Mouse (Mus musculus): ENCODE results near the gene 1700010B08Rik. TPM values are rescaled to one million over a fixed set of nuclear protein-coding genes. Genes with fewer than 3 reads are reported as not detected.
"Not testable (repeated sequence)": the region's sequence is repeated elsewhere in the genome, so short reads cannot be mapped to it uniquely, and the experiment has no call there.

The 1700010B08Rik gene
- total and polyA plus RNA-seq, 2 experiments from 2014 or later: not detected

DNA sequence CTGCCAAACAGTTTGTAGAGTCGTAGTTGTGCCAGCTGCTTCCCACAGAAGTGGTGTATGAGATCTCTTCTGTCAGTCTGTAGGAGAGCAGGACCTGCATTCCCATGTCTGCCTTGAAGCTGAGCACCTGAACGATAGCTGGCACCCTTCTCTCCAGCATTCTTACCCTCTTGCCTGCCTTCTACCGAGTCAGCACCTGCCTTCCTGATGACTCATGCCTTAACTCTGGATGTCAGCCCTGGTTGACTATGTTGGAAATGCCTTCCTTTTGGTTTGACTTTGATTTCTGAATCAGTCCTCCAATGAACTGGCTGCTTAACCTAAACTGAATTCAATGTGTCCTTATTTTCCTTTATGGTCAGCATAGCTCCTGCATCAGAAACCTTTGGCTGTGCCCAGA, 20.4 kb upstream of the 1700010B08Rik start:
- WGBS: 92% methylated on average over 3 of the region's 3 CpGs
- DNase-seq (ENCODE audit: low spot score): no peak
- H3K27me3 ChIP-seq (ENCODE audit: insufficient read depth, low read length): no peaks in the 10 kb centered on the region
- H3K4me2 ChIP-seq (ENCODE audit: low read depth, low read length, poor library complexity, severe bottlenecking): no peak overlapping the region
- no peaks in the 10 kb centered on the region for H3K9me3 ChIP-seq (ENCODE audit: low read length)
- no peak overlapping the region for H3K4me3 ChIP-seq (ENCODE audit: low read depth, low read length)
- H3K36me3 ChIP-seq (ENCODE audit: insufficient read depth, low read length): peaks cover 45% of the 10 kb centered on the region
- H3K9ac ChIP-seq (replicated peaks; ENCODE audit: low read length, poor library complexity, severe bottlenecking): no peak overlapping the region
- no peaks in the 10 kb centered on the region for H3K4me1 ChIP-seq (ENCODE audit: insufficient read depth, low read length)
- no peak for TF ChIP-seq CTCF (IDR thresholded peaks at IDR 0.05)
- ATAC-seq (ENCODE audit: low FRiP score): no peak
- no peak overlapping the region for H3K27ac ChIP-seq (ENCODE audit: low read depth, low read length)

DNA sequence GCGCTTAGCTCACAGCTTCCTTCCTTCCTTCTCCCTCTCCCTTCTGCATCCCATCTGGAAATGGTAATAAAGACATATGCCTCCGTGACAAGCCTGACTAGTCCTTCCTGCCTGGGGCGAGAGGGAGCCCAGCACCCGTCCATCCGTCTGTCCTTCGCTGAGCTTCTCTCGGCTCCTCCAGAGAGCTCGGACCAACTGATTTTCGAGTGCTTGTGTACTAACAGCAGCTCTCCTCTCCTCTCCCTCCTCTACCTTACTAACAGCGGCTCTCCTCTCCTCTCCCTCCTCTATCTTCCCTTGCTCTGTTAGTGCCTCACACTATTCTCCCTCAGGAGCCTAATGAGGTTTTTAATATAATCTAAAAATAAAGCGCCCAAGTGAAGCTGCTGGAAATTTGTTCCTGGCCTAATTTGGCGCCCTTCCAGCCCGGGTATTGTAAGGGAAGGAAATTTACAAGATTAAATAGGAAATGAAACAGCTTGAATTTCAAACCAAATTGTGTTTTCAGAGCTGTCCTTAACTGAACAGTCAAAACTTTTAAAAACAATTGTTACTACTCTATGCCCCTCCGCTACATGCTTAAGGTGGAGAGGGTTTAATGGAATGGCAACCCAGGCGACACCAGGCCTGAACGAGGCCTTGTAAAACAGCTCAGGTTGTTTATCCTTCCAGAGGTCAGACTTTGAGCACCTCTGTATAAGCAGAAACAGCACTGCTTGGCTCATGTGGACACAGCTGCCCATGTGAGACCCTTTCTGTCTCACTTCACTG, 16.9 kb upstream of the 1700010B08Rik start:
- no peak overlapping the region for H3K27ac ChIP-seq (ENCODE audit: low read depth, low read length)
- DNase-seq (ENCODE audit: low spot score): peak; percentile 56

DNA sequence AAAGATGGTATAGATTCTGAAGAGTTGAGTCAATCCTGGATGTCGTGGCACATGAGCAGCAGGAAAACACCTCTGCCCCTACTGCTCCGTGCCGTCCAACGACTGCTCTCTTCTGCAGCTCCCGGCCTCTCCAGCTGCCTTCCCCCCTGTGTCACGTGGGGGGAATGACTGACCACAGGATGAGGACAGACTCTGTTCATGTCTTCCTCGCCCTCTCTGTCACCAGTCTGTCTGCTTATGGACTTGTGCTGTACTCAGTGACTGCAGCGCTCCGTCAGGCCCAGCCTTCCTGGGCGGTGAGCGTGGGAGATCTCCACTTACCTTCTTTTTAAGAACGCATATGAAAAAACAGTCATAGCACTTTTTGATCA, 16.4 kb upstream of the 1700010B08Rik start:
- Histone ChIP-seq H3K4me1 (ENCODE audit: insufficient read depth, low read length) (no peaks in the 10 kb centered on the region), H3K9me3 (ENCODE audit: low read length) (no peaks in the 10 kb centered on the region), H3K9ac (replicated peaks; ENCODE audit: low read length, poor library complexity, severe bottlenecking) (no peak overlapping the region), H3K4me2 (ENCODE audit: low read depth, low read length, poor library complexity, severe bottlenecking) (no peak overlapping the region), H3K36me3 (ENCODE audit: insufficient read depth, low read length) (peaks cover 28% of the 10 kb centered on the region; the same call in 1 of the 2 replicates), H3K27me3 (ENCODE audit: insufficient read depth, low read length) (no peaks in the 10 kb centered on the region), H3K4me3 (ENCODE audit: low read depth, low read length) (no peak overlapping the region), H3K27ac (ENCODE audit: low read depth, low read length) (no peak overlapping the region)
- 91% methylated on average over 12 of the region's 12 CpGs for WGBS
- no peak for DNase-seq (ENCODE audit: low spot score)
- TF ChIP-seq CTCF (IDR thresholded peaks at IDR 0.05): no peak
- no peak for ATAC-seq (ENCODE audit: low FRiP score)

More for the DNA sequence above, 16.9 kb upstream of the 1700010B08Rik start:
- ATAC-seq (ENCODE audit: low FRiP score): no peak
- Histone ChIP-seq H3K36me3 (ENCODE audit: insufficient read depth, low read length) (peaks cover 33% of the 10 kb centered on the region; the same call in 1 of the 2 replicates), H3K9me3 (ENCODE audit: low read length) (no peaks in the 10 kb centered on the region), H3K27me3 (ENCODE audit: insufficient read depth, low read length) (no peaks in the 10 kb centered on the region), H3K4me2 (ENCODE audit: low read depth, low read length, poor library complexity, severe bottlenecking) (no peak overlapping the region), H3K9ac (replicated peaks; ENCODE audit: low read length, poor library complexity, severe bottlenecking) (no peak overlapping the region), H3K4me3 (ENCODE audit: low read depth, low read length) (no peak overlapping the region), H3K4me1 (ENCODE audit: insufficient read depth, low read length) (no peaks in the 10 kb centered on the region)
- WGBS: 78% methylated on average over 16 of the region's 16 CpGs
- no peak for TF ChIP-seq CTCF (IDR thresholded peaks at IDR 0.05)

DNA sequence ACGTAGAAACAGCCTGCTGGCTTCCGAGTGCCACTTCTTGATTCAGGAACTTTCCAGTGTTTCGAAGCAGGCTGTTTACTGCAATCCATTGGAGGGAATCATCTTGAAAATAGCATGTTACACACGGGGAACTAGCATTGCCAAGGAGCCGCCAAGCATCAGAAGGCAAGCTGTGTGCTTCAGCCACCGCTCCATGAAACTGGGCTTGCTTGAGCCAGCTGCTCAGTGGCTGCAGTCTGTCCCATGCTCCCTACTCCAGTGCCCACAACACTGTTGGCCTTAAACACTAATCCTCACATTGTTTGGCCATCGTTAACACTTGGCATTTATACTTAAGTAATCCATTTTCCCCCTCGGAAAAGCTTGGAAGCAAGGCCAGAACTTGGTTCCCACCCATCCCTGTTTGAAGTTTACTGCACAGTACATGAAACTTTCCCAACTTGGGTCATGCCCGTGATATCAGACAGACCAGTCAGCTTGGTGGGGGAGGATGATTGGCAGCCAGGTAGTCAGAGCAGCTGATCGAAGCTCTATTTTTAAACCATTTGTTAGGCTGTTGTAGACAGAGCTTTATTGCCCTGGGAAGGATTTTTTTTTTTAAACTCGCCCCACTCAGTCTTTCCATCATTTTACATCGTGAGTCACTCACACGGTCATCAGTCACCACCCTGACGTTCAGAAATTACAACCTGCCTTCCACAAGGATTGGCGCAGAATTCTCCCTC, 13.2 kb upstream of the 1700010B08Rik start:
- no peak for TF ChIP-seq CTCF (IDR thresholded peaks at IDR 0.05)
- Histone ChIP-seq H3K9me3 (ENCODE audit: low read length) (no peaks in the 10 kb centered on the region), H3K27ac (ENCODE audit: low read depth, low read length) (no peak overlapping the region), H3K9ac (replicated peaks; ENCODE audit: low read length, poor library complexity, severe bottlenecking) (no peak overlapping the region), H3K4me3 (ENCODE audit: low read depth, low read length) (no peak overlapping the region), H3K27me3 (ENCODE audit: insufficient read depth, low read length) (no peaks in the 10 kb centered on the region), H3K4me2 (ENCODE audit: low read depth, low read length, poor library complexity, severe bottlenecking) (no peak overlapping the region), H3K36me3 (ENCODE audit: insufficient read depth, low read length) (peaks cover 14% of the 10 kb centered on the region; the same call in 1 of the 2 replicates), H3K4me1 (ENCODE audit: insufficient read depth, low read length) (no peaks in the 10 kb centered on the region)
- DNase-seq (ENCODE audit: low spot score): peak; percentile 37
- no peak for ATAC-seq (ENCODE audit: low FRiP score)
- WGBS: 77% methylated on average over 15 of the region's 15 CpGs

DNA sequence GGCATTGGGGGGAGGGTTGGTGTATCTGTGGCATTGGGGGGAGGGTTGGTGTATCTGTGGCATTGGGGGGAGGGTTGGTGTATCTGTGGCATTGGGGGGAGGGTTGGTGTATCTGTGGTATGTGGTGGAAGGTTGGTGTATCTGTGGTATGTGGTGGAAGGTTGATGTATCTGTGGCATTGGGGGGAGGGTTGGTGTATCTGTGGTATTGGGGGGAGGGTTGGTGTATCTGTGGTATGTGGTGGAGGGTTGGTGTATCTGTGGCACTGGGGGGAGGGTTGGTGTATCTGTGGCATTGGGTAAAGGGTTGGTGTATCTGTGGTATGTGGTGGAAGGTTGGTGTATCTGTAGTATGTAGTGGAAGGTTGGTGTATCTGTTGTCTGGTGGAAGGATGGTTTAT, 11.6 kb upstream of the 1700010B08Rik start:
- not testable (repeated sequence) for H3K27me3 ChIP-seq (ENCODE audit: insufficient read depth, low read length); H3K36me3 ChIP-seq (ENCODE audit: insufficient read depth, low read length); H3K4me2 ChIP-seq (ENCODE audit: low read depth, low read length, poor library complexity, severe bottlenecking); H3K9ac ChIP-seq (replicated peaks; ENCODE audit: low read length, poor library complexity, severe bottlenecking); H3K4me1 ChIP-seq (ENCODE audit: insufficient read depth, low read length); H3K9me3 ChIP-seq (ENCODE audit: low read length); H3K4me3 ChIP-seq (ENCODE audit: low read depth, low read length); ATAC-seq (ENCODE audit: low FRiP score); H3K27ac ChIP-seq (ENCODE audit: low read depth, low read length); DNase-seq (ENCODE audit: low spot score)

DNA sequence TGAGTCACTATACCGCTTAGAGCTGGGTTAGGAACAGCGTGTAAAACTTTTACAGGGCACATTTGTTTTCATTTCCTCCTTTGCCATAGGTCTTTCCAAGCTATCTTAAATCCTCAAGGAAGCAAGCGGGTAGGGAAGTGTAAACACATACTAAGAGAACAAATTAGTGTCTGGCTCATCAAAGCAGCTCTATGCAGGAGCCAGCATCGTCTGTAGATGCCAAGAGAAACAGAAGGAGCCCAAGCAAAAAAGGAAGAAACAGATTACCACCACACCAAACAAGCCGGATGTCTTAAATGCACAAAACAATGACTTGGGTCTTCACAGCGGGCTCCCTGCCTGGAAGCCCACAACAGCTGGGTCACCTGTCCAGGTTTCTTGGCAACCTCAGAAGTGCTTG, 9.0 kb upstream of the 1700010B08Rik start:
- Histone ChIP-seq H3K9me3 (ENCODE audit: low read length) (no peaks in the 10 kb centered on the region), H3K36me3 (ENCODE audit: insufficient read depth, low read length) (no peaks in the 10 kb centered on the region), H3K4me1 (ENCODE audit: insufficient read depth, low read length) (no peaks in the 10 kb centered on the region), H3K27me3 (ENCODE audit: insufficient read depth, low read length) (no peaks in the 10 kb centered on the region), H3K4me2 (ENCODE audit: low read depth, low read length, poor library complexity, severe bottlenecking) (no peak overlapping the region), H3K4me3 (ENCODE audit: low read depth, low read length) (no peak overlapping the region), H3K9ac (replicated peaks; ENCODE audit: low read length, poor library complexity, severe bottlenecking) (no peak overlapping the region), H3K27ac (ENCODE audit: low read depth, low read length) (no peak overlapping the region)
- 68% methylated on average over 6 of the region's 6 CpGs for WGBS
- DNase-seq (ENCODE audit: low spot score) (no peak), ATAC-seq (ENCODE audit: low FRiP score) (no peak)
- TF ChIP-seq CTCF (IDR thresholded peaks at IDR 0.05): no peak

Data from midbrain, postnatal 0 days (tissue).